Mouse (Mus musculus) T-helper 17 cell (primary cell): Measurements from ENCODE around the gene Ppp1r14a.

Experiments
- in situ Hi-C, 2 experiments: fragments of 300-600 bp; cut with MboI, MseI; formaldehyde crosslinking; loops; 1 replicate in 1 of 2; 2 replicates in 1 of 2; pipeline ENCODE4 v1.15.1; 2025; ENCODE audit warnings: high pct_unique_total_duplicates in 2 of 2

The Ppp1r14a gene

GRCm38 (mm10) chr7:29328984-29329383, 39.9 kb downstream of the Ppp1r14a start:
- in situ Hi-C loops: no loop called here

DNA sequence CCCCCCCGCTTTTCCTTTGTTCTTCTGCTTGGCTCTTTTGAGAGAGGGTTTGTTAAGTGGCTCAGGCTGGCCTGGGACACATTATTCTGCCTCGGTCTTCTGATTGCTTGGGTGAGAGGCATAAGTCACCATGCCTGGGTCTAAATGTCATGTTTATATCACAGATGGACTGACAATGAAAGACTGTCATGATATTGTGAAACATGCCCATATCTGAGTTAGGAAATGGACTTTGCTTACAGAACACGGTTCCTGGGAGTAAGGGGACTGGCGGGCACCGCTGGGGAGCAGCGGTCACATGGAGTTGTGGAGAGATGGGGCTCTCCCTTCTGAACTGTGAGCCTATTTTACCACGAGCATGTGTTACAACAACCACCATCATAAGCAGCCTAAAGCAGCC, 45.0 kb downstream of the Ppp1r14a start:
- in situ Hi-C loops: loop anchor here in 1 of 2 experiments (10.0 kb wide), 1 partner anchor 1059 kb away; the partner anchor contains the start of gene Eid2b

DNA sequence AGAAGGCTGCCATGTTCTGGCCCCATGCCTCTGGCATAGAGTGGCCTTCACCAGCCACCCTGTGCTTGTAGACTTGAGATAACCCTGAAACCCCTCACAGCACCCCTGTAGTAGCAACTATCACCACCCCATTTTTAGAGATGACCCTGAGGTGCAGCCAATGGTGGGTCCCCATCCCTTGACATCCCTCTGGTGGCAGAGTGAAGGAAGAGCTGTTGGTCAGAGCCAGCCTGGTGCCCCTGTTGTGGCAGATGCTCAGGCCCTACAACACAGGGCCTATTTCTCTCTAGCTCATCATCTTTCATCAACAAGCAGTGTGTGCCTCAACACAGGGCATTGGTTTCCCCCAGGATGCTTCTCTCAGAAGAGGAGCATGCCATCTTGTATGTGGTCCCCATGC, 46.2 kb downstream of the Ppp1r14a start:
- in situ Hi-C loops: loop anchor here in 1 of 2 experiments (10.0 kb wide), 1 partner anchor 1060 kb away; the partner anchor contains the start of gene Eid2b

DNA sequence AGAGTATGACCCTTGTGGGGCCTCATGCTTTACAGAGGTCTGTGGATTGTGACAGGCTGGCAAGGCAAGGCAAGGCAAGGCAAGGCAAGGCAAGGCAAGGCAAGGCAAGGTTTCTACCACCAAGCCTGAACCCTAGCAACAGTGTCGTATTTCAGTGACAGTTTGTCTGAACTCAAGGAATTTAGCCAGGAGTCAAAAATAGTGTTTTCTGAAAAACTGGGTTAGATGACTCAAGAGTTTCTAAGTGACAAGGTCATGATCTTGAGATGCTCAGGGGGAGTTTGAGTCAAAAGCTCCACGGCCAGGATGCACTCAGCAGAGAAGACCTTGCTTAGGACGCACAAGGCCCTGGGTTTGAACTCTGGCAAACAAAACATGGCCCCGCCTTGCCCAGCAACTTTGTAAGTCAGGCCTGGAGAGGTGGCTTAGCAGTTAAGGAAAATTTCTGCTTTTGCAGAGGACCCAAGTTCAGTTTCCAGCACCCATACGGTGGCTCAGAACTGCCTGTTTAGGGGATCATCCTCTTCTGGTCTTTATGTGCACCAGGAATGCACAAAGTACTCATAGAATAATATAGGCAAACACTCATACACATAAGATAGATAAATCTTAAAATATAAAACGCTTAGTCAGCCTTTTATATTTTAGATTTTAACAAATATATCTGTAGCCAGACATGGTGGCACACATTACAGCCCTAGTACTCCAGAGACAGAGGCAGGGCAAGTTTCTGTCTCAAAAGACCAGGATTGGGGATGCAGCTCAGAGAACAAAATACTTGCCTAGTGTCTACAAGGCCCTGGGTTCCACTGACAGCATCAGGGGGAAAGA, 46.9 kb downstream of the Ppp1r14a start:
- in situ Hi-C loops: loop anchor here in 1 of 2 experiments (10.0 kb wide), 1 partner anchor 1061 kb away; the partner anchor contains the start of gene Eid2b

DNA sequence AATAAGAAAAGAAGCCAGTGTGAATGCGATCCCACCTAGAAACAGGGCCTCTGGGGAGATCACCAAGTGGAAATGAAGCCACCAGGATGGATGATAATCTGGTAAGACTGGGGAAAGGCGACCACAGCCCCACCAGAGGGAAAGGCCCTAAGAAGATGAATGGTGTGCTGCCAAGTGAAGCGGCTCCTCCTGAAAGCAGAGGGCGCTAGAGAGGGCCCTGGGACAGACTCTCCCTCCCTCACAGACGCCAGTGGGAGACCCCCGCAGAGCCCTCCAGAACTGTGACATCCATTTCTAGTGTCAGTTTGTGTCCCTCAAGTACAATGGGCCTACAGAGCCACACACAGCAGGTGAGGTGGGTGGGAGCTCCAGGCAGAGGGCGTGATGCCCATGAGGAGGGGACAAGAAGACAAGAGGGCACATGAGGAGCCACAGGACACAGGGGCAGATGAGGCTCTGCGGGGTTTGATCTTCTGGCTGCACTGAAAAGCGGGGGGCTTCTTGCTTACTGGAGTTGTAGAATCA, 47.7 kb downstream of the Ppp1r14a start:
- in situ Hi-C loops: loop anchor here in 1 of 2 experiments (10.0 kb wide), 1 partner anchor 1062 kb away; the partner anchor contains the start of gene Eid2b

DNA sequence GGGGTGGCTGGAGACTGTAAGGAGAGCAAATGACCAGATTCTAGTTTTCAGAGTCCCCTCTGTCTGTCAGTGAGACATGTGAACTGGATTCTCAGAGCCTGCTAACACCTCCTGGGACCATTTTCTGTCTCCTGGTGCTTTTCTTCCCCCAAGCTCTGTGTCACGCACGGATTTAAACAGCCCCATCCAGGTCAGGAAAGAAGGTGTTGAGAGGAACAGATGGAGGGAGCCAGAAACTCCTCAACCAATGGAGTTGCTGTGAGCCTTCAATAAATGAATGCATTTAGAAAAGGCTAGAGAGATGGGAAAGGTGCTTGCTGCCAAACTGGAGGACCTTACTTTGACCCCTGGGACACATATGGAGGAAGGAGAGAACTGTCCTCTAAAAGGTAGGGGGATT, 48.7 kb downstream of the Ppp1r14a start:
- in situ Hi-C loops: loop anchor here in 1 of 2 experiments (10.0 kb wide), 1 partner anchor 1063 kb away; the partner anchor contains the start of gene Eid2b

DNA sequence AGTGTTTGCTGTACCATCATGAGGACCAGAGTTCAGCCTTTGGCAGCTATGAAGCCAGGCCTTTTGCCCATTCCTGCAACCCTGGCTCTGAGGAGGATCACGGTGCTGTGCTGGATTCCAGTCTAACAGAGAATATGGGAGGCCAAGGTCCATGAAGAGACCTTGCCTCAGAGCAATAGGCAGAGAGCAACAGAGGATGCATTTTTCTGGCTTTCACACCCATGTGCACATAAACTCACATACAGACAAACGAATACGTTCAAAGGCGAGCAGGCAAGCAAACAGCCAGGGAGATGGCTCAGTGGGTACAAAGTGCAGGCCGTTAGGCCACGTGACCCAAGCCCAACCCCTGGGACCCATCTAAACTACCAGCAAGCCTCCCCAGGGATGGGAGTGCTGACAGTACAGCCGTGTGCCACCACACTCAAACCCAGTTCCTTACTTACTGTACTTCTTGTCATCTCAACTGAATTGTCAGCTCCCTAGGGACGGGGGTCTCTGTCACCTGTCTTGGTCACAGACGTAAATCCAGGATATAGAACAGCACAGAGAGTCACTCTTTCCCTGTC, 49.3 kb downstream of the Ppp1r14a start:
- in situ Hi-C loops: loop anchor here in 1 of 2 experiments (10.0 kb wide), 1 partner anchor 1064 kb away; the partner anchor contains the start of gene Eid2b

DNA sequence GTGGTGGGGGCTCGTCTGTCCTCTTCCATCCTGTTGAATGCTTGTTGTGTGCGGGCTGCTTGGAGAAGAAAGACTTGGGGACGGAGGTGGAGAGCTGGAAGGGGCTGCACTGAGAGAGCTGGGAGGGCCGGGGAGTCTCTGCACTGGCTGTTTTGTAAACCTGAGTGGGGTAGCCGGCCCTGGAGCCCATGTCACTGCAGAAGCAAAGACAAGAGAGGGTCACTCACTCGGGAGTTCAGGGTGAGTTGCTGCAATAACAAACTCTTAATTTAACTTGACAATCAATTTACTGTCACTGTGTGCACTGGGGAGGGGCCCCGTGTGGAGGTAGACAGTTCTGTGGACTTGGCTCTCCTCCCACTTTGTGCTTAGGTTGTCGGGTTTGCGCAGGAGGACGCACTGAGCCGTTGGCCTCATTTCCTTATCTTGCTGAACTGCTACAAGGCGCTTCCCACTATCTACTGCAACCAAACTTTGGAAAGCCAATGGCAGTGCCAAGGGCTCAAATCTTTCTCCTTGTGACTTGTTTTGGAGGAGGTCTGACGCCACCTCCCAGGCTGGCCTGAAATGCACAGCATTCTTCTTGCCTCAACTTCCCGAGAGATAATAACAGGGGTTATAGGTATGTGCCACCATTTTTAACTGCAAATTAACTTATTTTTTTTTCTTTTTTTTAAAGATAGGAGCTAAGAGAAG, 50.0 kb downstream of the Ppp1r14a start:
- in situ Hi-C loops: loop anchor here in 1 of 2 experiments (10.0 kb wide), 1 partner anchor 1064 kb away; the partner anchor contains the start of gene Eid2b

DNA sequence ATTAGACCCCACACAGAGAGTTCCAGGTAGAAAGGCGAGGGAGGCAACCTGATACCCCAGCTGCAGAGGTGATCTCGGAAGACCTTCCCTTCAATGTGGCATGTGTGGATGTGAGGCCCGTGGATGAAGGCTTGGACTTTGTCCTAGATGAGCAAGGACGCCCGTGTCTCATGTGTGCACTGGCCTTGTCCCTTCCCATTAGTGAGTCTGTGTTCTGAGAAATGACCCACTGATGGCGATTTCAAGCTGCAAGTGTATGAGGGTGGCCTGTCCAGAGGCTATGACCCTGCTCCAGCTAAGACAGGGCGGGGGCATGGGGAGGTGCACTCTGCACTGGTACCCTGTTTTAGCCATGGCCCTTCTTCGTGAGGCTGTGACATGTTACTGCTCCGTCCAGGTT, 51.1 kb downstream of the Ppp1r14a start:
- in situ Hi-C loops: no loop called here

- in situ Hi-C loops: no loop called here
Measured at GRCm38 (mm10) chr7:29340838-29341237, 51.7 kb downstream of the Ppp1r14a start.

- in situ Hi-C loops: no loop called here
Measured at GRCm38 (mm10) chr7:29341722-29342121, 52.6 kb downstream of the Ppp1r14a start.

GRCm38 (mm10) chr7:29342489-29343092, 53.5 kb downstream of the Ppp1r14a start:
- in situ Hi-C loops: no loop called here
